Mouse (Mus musculus) regulatory T cell (primary cell): ENCODE results near the gene Iqub.

ENCODE experiments used
- in situ Hi-C: fragments of 300-600 bp; cut with MboI, MseI; formaldehyde crosslinking; loops from one replicate; pipeline ENCODE4 v1.15.1; 2025; ENCODE audit warnings: high pct_unique_total_duplicates

The Iqub gene

DNA sequence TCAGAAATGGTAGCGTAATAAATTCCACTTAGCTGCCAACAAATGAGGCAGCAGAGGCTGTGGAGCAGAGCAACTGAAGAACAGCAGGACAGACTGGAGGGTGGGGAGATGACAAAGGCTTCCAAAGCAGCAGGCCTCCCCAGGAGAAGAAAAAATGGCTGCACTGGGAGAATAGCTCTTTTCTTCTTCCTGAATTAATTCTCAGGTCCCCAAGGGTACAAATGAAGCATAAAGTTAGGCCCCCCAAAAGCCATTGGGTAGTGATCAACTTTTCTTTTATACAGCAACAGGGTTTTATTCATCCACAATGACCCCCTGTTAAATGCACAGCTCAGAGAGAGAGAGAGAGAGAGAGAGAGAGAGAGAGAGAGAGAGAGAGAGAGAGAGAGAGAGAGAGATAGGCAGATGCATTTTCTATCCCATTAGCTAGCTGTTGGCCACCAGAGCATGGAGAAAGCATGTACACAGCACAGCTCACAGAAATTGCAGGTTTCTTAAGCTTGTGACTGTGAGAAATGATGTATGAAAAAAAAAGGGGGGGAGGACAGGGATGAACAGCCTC lies 44.2 kb downstream of the Iqub start:
- in situ Hi-C loops: no loop called here

- in situ Hi-C loops: no loop called here
Observed at GRCm38 (mm10) chr6:24470135-24470534, 44.7 kb downstream of the Iqub start.

DNA sequence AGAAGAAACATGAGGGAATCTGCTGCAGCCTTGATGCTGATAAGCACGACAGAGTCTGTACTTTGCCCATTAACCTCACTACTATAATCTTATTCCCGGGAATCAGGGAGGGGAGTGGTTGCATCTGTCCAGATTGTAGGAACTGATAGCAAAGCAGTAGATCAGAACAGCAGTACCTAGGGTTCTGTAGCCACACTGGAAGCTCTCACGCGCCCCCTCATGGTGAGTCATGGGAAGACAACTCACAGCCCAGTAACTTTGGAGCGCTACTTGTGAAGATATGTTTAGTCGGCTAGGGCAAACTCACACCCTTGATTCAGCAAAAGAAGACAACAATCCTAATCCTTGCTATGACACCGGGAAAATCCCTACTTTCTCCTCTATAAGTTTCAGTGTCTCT lies 58.8 kb downstream of the Iqub start:
- in situ Hi-C loops: no loop called here

DNA sequence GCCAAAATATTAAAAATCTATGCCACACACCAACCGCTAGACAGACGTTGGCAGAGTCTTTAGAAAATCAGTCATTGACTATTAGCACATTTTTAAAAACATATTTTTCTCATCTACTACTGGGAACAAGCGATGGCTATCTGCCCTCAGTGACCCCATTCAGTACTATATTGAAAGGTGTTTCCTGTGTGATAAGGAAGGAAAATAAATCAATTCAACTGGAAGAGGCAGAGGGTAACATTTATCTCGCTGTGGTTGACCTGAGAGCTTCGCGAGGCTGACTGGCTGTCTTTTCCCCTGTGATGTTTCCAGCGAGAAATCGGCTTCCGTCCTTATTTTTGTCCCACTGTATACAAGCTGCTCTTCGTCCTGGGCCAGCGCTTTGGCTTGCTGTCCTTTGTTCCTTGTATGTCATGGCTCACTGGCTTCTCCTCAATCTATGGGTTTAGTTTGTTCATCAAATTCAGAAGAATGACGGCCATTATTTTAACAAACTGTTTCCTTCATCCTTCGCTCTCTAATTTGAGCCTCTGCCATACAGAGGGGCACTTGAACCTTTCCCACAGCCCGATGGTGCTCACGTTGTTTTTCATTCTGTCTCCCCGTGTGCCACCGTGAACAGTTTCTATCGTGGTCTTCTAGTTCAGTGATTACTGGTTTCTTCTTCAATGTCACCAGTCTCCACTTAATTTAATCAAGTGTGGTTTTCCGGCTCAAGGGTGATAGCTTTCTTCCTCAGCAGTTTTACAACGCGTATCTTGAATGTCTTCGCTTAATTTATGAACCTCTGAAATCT lies 63.6 kb downstream of the Iqub start:
- in situ Hi-C loops: no loop called here

GRCm38 (mm10) chr6:24450241-24450640 lies 64.6 kb downstream of the Iqub start:
- in situ Hi-C loops: no loop called here

DNA sequence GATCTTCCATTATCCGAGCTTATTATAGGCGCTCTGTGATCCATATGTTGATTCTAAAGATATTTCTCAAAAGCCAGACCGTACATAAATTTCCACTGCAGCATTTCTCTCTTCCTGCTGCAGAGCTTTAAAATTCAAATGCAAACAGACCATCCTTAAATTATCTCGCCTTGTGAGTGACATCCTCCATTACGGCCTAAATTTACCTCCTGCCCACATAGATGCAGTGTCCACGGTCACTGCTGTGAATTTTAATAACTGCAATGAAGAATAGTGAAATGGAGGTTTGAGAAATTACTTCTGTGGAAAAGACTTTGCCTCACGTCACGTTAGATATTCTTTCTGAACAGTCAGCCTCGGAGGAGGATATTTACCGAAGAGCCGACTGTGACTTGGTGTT lies 98.8 kb downstream of the Iqub start:
- in situ Hi-C loops: no loop called here

DNA sequence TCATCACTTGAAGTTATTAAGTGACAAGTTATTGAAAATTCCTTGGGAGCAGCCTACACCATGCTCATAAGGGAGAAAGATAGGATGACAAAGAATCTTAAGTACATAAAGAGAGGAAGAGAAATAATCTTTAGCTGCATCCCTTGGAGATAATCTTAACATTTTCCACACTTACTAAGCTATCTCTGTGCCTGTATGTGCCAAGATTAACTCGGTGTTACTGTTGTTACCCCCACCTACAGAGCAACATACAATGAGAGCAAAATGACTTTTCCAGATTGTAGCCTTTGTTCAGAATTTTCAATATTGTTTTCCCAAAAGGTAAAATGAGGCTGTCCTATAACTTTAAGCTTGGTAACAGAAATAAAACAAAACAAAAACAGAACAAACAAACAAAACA lies 99.4 kb downstream of the Iqub start:
- in situ Hi-C loops: no loop called here

- in situ Hi-C loops: no loop called here
Observed at GRCm38 (mm10) chr6:24408573-24409427, 106.1 kb downstream of the Iqub start.

DNA sequence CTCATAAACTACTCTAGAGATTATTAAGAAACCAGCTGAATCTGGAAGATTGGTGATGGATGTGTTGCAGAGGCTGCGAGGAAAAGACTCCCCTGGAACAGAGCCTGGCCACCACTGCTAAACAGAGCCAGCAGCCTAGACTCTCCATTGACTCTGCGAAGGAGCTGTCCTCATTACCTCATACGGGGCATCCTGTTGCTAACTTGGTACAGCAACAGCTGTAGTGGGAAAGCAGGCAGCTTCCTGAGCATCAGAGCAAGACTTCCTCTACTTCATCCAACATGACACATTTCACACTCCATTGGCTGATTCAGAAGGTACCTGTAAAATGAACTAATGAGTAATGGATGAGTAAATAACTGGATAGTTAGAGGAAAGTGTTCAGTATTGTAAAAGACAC lies 107.1 kb downstream of the Iqub start:
- in situ Hi-C loops: no loop called here

DNA sequence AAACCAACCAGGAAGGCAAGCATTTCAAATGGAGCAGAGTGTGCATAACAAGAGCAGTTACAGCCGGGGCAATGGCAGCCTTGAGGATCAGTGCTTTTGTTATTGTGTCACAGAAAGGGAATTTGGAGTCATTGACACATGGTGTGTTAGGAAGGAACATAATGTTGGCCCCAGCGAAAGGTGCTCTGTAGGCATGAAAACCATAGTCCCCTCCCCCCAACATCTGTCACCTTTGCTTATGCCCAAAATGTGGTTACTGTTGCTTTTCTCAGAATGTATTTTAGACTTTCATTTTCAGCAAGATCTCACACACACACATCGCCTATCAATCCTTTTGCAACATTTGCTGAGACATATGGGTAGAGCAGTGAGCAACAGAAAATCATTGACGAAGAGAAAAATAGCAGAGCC lies 117.6 kb downstream of the Iqub start:
- in situ Hi-C loops: no loop called here
